Mouse (Mus musculus) liver, postnatal 0 days (tissue): Measurements from ENCODE around the gene Prdx2.
A peak's percentile ranks its signal among the peaks of the same experiment; 100 is the strongest.

Experiments used
- CTCF ChIP-seq: sonication (generic); IDR thresholded peaks from 2 replicates; pipeline ENCODE4 v1.5.1; 2016; ENCODE audit warnings: antibody characterized with exemption, low read depth
- EP300 ChIP-seq: IDR thresholded peaks from 2 replicates; pipeline ENCODE4 v1.6.1; 2016; ENCODE audit warnings: antibody characterized with exemption, low read depth, mild to moderate bottlenecking

- peak; percentile 99 for TF ChIP-seq CTCF
- no peak for TF ChIP-seq EP300
Measured at GRCm38 (mm10) chr8:84997649-84998295, 28.4 kb downstream of the Prdx2 start.
